Mouse (Mus musculus): ENCODE measurements at regions not wholly inside any gene's neighbourhood (a gene's known extent, or its start where the extent isn't known, plus 50 kb on each side); places are given as distances from the start of the nearest gene placed in this dataset.

GRCm38 (mm10) chrX:11621045-11621763, 293.6 kb downstream of the H2al1j start:
- no peak for TF ChIP-seq POLR2A (IDR thresholded peaks at IDR 0.05; ENCODE audit: low read depth, low read length)
- no peak for TF ChIP-seq CTCF (IDR thresholded peaks at IDR 0.05; ENCODE audit: extremely low read depth, insufficient read length, insufficient replicate concordance, low read depth, low read length)
